Mouse (Mus musculus) MEL (cell line): ENCODE data around the gene 2010300C02Rik.

Experiments
- CTCF ChIP-seq, 3 experiments: IDR thresholded peaks in 2 of 3; conservative IDR thresholded peaks in 1 of 3; 2 replicates each; pipeline ENCODE4 v1.5.1; 2011 to 2012; ENCODE audit warnings: low read length in 3 of 3, low read depth in 2 of 3, mild to moderate bottlenecking in 2 of 3, improper control_type of control experiment in 1 of 3, inconsistent platforms in 1 of 3, mixed read lengths in 1 of 3, moderate library complexity in 1 of 3; ENCODE audit not compliant: control insufficient read depth in 1 of 3, insufficient read depth in 1 of 3, poor library complexity in 1 of 3, severe bottlenecking in 1 of 3
- EP300 ChIP-seq, 2 experiments: IDR thresholded peaks; 2 replicates each; pipeline ENCODE4 v1.6.1; 2011; ENCODE audit warnings: improper control_type of control experiment in 2 of 2, low read length in 2 of 2, low read depth in 1 of 2, mild to moderate bottlenecking in 1 of 2
- POLR2A ChIP-seq, 2 experiments: IDR thresholded peaks; 2 replicates each; pipeline ENCODE4 v1.6.1; 2011 to 2012; ENCODE audit warnings: low read length in 2 of 2, mild to moderate bottlenecking in 2 of 2, control low read depth in 1 of 2, improper control_type of control experiment in 1 of 2, low read depth in 1 of 2, moderate library complexity in 1 of 2; ENCODE audit not compliant: control insufficient read depth in 1 of 2, insufficient read depth in 1 of 2, poor library complexity in 1 of 2
- RCOR1 ChIP-seq: IDR thresholded peaks from 2 replicates; pipeline ENCODE4 v1.6.1; 2012; ENCODE audit warnings: low read depth, mild to moderate bottlenecking, inconsistent platforms, low read length, improper control_type of control experiment
- UBTF ChIP-seq: IDR thresholded peaks from 2 replicates; pipeline ENCODE4 v1.6.1; 2012; ENCODE audit warnings: low read depth, mild to moderate bottlenecking, inconsistent platforms, low read length, improper control_type of control experiment, moderate library complexity, borderline replicate concordance; ENCODE audit not compliant: insufficient read depth
- ZKSCAN1 ChIP-seq: IDR thresholded peaks from 2 replicates; pipeline ENCODE4 v1.6.1; 2012; ENCODE audit warnings: low read depth, mild to moderate bottlenecking, inconsistent platforms, low read length, improper control_type of control experiment, moderate library complexity

DNA sequence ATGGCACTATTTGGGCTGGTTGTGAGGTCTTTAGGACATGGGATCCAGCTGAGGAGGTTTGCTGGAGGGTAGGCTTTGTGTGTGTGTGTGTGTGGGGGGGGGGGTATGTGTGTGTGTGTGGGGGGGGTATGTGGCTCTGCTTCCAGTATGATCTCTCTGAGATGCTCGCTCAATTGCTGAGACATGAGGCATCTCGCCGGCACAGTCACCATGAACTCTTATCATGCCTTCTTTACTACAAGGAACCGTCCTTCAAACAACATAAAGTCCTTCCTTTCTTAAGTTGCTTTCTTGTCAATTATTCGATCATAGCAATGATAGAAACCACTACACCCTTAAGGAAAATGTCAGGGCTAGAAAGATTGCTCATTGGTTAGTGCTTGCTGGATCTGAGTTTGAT lies 8.8 kb downstream of the 2010300C02Rik start:
- peak; percentile 34 to 55; a peak in 2 of 4 replicates for TF ChIP-seq POLR2A (IDR thresholded peaks at IDR 0.05; ENCODE audit: control insufficient read depth in 1 of 2, insufficient read depth in 1 of 2, low read depth in 1 of 2, low read length in 2 of 2, poor library complexity in 1 of 2)
- no peak for TF ChIP-seq ZKSCAN1
- TF ChIP-seq RCOR1, result no peak
- no peak for TF ChIP-seq UBTF
- no peak for TF ChIP-seq EP300 (IDR thresholded peaks at IDR 0.05; ENCODE audit: low read depth in 1 of 2, low read length in 2 of 2)
- TF ChIP-seq CTCF (IDR thresholded peaks at IDR 0.05 in 2 of 3, conservative IDR thresholded peaks at IDR 0.05 in 1 of 3; ENCODE audit: control insufficient read depth in 1 of 3, insufficient read depth in 1 of 3, low read depth in 2 of 3, low read length in 3 of 3, poor library complexity in 1 of 3, severe bottlenecking in 1 of 3), result no peak
